Comparison of ENCODE assay signal across 29 mouse cellular contexts in the genomic region with DNA sequence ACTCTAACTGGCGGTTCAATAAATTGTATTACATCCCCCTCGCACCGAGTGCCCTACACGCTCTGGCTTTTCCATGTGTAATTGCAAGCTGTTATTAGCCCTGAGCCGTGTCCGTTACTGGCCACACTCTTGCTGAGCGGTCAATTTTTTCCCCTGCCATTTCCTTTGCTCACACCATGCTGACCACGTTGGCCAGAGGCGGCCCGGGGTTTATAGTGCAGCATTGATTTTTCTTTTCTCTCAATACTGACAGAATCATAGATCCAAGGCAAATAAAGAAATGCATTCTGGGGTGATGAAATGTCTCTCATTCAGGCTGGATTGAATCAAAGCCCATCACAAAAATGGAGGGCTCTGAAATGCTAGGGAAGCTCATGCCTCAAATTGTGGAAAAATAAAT.
"Had no signal": no experiment of that assay in that cellular context is flagged by ENCODE, and none has a peak within 500 bp of the region (broad histone marks: within the 10 kb centered on the region; RNA-seq: fewer than 3 reads in every experiment).

No protein-coding gene starts in this region.

- H3K27me3 ChIP-seq: limb, embryonic 12.5 days; limb, embryonic 13.5 days; limb, embryonic 15.5 days; liver, embryonic 13.5 days; liver, embryonic 15.5 days; lung, embryonic 15.5 days; megakaryocyte, embryonic 14.5 days; midbrain, embryonic 12.5 days; midbrain, embryonic 13.5 days; midbrain, embryonic 15.5 days; neural tube, embryonic 12.5 days; neural tube, embryonic 13.5 days had no signal

- H3K36me3 ChIP-seq: limb, embryonic 10.5 days; limb, embryonic 12.5 days; limb, embryonic 13.5 days; limb, embryonic 15.5 days; liver, embryonic 13.5 days; liver, embryonic 15.5 days; lung, embryonic 15.5 days; midbrain, embryonic 10.5 days; midbrain, embryonic 12.5 days; midbrain, embryonic 13.5 days; midbrain, embryonic 15.5 days; neural tube, embryonic 12.5 days; neural tube, embryonic 13.5 days had no signal

- H3K9ac ChIP-seq: limb, embryonic 12.5 days; limb, embryonic 13.5 days; limb, embryonic 15.5 days; liver, embryonic 13.5 days; liver, embryonic 14.5 days; liver, embryonic 15.5 days; lung, embryonic 14.5 days; lung, embryonic 15.5 days; midbrain, embryonic 12.5 days; midbrain, embryonic 13.5 days; midbrain, embryonic 15.5 days; neural tube, embryonic 12.5 days; neural tube, embryonic 13.5 days had no signal

- H3K4me1 ChIP-seq: limb, embryonic 10.5 days; limb, embryonic 12.5 days; limb, embryonic 13.5 days; limb, embryonic 15.5 days; liver, embryonic 13.5 days; liver, embryonic 15.5 days; lung, embryonic 15.5 days; megakaryocyte, embryonic 14.5 days had no signal

- H3K9me3 ChIP-seq: limb, embryonic 10.5 days; limb, embryonic 12.5 days; limb, embryonic 13.5 days; limb, embryonic 15.5 days; liver, embryonic 13.5 days; liver, embryonic 15.5 days; lung, embryonic 15.5 days; midbrain, embryonic 10.5 days; midbrain, embryonic 12.5 days; midbrain, embryonic 13.5 days; midbrain, embryonic 15.5 days; neural tube, embryonic 12.5 days; neural tube, embryonic 13.5 days had no signal

- H3K4me3 ChIP-seq: left cerebral cortex, adult 2 months; limb, embryonic 10.5 days; limb, embryonic 12.5 days; limb, embryonic 13.5 days; limb, embryonic 15.5 days; liver, embryonic 13.5 days; liver, embryonic 15.5 days; lung, embryonic 15.5 days; megakaryocyte, embryonic 14.5 days; midbrain, embryonic 10.5 days; midbrain, embryonic 12.5 days; midbrain, embryonic 13.5 days; midbrain, embryonic 15.5 days; myocyte; neural tube, embryonic 12.5 days; neural tube, embryonic 13.5 days had no signal

- ATAC-seq: lung, postnatal 0 days; midbrain, embryonic 13.5 days; midbrain, embryonic 15.5 days had no signal

- DNase-seq: left cerebral cortex, postnatal 4 days; liver, embryonic 13.5 days; lung, adult 18-20 months; lung, adult 2 months; lung, embryonic 14.5 days; lung, postnatal 10 days; lung, postnatal 14 days; lung, postnatal 36 days; lung, postnatal 4 days; midbrain, embryonic 14.5 days had no signal

- H3K27ac ChIP-seq: left cerebral cortex, adult 2 months; limb, embryonic 10.5 days; limb, embryonic 12.5 days; limb, embryonic 13.5 days; limb, embryonic 15.5 days; liver, embryonic 13.5 days; liver, embryonic 14.5 days; liver, embryonic 15.5 days; lung, embryonic 15.5 days; macrophage; midbrain, embryonic 10.5 days; midbrain, embryonic 12.5 days; midbrain, embryonic 13.5 days; midbrain, embryonic 15.5 days; neural tube, embryonic 12.5 days; neural tube, embryonic 13.5 days had no signal

- H3K4me2 ChIP-seq: limb, embryonic 12.5 days; limb, embryonic 13.5 days; limb, embryonic 15.5 days; liver, embryonic 11.5 days; liver, embryonic 13.5 days; liver, embryonic 15.5 days; lung, embryonic 14.5 days; lung, embryonic 15.5 days; midbrain, embryonic 12.5 days; midbrain, embryonic 13.5 days; midbrain, embryonic 15.5 days; neural tube, embryonic 12.5 days; neural tube, embryonic 13.5 days had no signal
